Mouse (Mus musculus) adrenal gland (tissue): ENCODE measurements around the gene Fcna.

Source experiments
- intact Hi-C: fragments of 180-260 bp; cut with DNase I; formaldehyde crosslinking; loops from one replicate; pipeline ENCODE4 v1.15.1; 2025
- long read RNA-seq, 2 experiments: library from polyadenylated mRNA; unstranded; transcript quantifications; one replicate each; pipeline ENCODE4 v2.0.0; 2020; ENCODE audit warnings: borderline replicate concordance in 1 of 2; ENCODE audit not compliant: insufficient replicate concordance in 1 of 2

Fcna gene
- long read RNA-seq, experiment 1, partial matches to known transcripts, result 0 of 2 reads
- long read RNA-seq, experiment 1, other reads (novel, unspliced or antisense), result 0 of 2 reads
- long read RNA-seq, experiment 2, partial matches to known transcripts, result 0 of 5 reads
- long read RNA-seq, experiment 2, other reads (novel, unspliced or antisense), result 2 of 5 reads

DNA sequence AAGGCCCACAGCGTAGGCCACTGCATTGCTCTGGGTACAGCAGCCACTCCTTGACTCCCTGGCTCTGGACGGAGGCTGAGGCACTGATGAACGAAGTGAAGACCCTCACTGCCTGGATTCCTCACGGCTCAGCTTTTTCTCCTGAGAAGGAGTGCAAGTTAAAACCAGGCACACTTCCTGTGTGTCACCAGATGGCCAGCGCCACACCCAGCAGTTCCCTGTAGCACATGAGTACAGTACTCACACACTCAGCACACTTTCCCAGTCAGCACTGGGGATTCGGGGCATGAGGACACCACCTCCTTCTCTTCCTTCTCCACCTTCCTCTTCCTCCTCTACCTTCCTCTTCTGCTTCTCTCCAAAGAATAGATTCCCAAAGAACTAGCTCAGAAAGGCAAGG lies at the start of gene Fcna:
Gene Fcna, minus strand, starts transcription at position 220 of the 400 bp plus-strand sequence.
- intact Hi-C loops, result no loop called here

DNA sequence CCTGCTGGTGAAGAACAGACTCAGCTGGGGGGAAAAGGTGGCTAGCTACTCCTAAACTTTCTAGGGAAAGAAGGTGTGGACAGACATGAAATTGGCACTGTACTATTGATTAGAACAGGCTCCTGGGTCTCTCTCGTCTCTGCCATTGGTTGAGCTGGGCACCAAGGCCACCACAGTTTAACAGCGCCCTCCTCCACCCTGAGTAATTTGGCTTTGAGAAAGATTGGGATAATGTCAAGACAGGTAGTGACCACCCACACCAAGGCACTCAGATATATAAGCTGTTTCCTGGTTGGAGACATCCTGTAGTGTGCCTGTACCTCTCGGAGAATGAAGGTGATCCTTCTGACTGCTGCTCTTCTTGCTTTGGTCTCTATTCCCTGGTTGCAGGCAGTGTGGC lies 48.7 kb upstream of the Fcna start, which contains the start of gene Lcn6:
Gene Lcn6, plus strand, starts transcription at position 301 of the 400 bp plus-strand sequence.
- intact Hi-C loops, result no loop called here

DNA sequence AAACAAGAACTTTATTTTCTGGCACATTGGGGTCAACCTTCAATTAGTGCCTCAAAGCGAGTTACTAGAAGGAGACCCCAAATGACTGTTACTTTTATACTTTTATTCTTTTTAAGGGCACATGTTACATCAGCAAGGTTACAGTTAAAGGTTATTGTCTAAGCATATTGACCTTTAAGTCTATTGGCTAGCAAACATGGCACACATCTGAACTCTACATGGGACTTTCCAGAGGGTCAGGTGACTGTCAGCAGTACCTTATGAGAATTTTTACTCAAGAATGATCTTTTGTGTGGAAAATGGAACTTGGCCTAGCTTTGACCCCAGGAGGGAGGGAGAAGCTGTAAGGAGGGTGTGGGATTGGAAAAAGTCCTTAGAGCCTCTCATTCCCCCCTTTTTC lies 38.7 kb upstream of the Fcna start:
- intact Hi-C loops, result no loop called here

DNA sequence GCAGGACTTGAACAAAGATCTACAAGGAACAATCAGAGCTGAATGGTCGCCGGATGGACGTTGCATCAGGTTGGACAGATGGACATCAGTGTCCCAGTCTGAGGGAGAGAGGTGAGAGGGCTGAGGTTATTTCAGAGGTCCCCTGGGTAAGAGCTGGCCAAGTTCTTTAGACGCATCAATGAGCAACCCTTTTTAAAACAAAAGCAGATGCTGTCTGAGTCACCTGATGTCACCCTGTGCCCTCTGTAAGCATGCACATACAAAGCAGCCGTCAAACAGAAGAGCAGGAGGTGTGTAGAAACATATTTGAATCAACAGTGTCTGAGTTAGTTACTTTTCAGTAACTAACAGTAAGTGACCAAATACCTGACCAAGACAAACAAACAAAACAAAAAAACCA lies 36.3 kb upstream of the Fcna start:
- intact Hi-C loops, result no loop called here

DNA sequence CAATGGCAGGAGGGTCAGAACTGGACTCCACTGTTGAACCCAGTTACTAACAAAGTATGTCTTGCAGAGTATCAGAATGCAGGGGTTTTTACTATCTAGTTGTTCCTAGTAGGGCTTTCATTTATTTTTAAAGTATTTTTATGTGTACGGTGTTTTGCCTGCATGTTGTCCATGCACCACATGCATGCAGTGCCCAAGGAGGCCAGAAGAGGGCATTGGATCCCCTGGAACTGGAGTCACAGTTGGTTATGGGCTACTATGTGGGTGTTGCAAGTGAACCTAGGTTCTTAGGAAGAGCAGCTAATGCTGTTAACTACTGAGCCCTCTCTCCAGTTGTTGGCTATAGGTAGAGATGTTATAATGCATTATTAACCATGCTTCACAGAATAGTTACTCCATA lies 35.7 kb upstream of the Fcna start:
- intact Hi-C loops, result no loop called here

DNA sequence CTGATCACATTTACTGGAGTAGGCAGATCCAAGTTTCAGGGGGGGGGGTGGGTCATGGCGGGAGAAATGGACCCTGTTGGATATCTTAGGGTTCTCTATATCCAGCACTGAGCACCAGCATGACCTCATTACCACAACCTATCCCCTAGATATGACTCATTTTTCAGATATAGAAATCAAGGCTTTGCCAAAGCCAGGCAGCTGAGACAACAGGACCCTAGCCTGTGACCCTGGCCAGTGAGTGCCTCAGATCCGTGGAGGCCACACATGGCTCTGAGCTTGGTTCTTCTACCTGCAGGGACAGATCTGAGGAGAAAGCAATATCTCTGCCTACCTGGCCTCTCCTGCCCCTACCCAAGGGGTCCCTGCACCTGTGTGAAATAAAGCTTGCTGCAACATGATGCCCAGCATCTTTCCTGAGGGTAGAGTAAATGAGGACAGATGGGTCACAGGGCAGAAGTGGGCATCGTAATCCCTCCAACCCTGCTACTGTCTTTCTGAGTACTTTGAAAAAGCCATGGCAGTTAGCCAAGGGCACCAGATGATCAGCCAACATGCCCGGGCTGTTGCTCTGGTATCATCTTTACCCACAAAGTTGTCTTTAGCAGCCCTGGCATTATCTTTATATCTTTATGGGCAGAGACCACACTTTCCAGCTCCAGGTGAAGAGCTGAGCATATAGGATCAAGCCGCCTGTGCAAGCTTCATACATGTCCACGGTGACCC lies 33.6 kb upstream of the Fcna start:
- intact Hi-C loops, result no loop called here

DNA sequence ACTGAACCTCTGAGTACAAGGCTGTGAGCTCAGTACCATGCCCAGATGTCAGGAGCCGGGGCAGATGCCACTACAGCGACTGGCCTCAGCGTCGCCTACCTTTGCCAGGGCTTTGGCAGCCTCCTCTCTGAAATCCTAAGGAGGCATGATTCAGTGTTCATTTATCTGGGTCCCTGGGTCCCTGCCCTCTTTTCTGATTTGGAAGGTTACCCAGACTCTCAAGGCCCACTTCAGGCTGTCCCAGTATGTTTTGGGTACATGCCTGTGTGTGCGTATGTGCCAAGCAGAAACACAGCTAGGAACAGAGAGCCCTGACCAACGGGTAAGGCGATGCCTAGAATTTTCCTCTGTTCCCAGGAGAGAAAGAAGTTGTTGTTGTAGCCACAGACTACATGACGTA lies 32.4 kb upstream of the Fcna start:
- intact Hi-C loops, result no loop called here

DNA sequence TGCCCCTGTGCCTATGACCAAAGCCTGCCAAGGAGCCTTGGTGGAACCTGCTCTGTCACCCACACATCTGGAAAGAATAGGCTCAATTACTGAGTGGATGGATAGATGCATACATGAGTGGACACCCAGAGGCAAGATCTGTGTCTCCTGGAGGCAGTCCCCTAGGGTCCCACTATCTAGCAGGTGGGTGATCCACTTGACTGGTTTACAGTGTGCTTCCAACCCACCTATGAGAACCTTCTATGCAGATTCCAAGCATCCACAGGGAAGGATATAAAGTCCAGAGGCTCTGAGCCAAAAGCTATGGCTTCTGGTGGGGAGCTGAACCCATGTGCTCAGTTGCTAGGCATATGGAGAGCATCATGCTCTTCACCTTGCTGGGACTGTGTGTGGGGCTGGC lies 29.8 kb upstream of the Fcna start, which contains the start of gene Lcn5:
Gene Lcn5, plus strand, starts transcription at position 301 of the 400 bp plus-strand sequence.
- intact Hi-C loops, result no loop called here

DNA sequence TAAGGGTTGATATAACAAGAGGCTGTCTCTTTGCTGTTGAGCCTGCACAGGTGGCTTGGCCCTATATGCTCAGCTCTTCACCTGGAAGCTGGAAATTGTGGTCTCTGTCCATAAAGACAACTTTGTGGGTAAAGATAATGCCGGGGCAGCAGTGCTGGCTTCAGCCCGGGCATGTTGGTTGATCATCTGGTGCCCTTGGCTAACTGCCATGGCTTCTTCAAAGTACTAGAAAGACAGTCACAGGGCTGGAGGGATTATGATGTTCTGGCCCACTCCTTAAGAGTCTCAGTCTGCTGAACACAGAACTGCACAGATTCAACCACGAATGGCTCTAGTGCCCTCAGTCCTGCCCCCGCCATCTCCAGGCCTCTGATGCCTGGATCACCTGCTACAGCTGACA lies 29.4 kb upstream of the Fcna start:
- intact Hi-C loops, result no loop called here

DNA sequence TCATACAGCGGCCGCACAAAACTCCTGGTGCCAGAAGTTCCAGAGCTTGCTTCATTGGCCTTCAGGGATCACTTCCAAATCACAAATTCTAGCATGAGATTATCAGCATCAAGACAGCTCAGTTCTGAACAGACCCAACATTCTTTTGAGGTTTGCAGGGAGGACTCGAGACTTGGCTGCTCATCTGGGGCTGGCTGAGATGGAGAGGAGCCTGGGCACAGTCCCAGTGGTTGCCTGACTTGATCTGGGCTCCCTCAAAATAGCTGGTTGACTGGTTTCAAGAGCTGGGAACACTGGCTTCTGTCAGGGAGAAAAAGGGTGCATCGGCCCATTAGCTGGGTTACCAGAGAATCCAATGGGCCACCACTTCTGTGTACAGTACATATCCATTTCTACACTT lies 28.9 kb upstream of the Fcna start:
- intact Hi-C loops, result no loop called here

DNA sequence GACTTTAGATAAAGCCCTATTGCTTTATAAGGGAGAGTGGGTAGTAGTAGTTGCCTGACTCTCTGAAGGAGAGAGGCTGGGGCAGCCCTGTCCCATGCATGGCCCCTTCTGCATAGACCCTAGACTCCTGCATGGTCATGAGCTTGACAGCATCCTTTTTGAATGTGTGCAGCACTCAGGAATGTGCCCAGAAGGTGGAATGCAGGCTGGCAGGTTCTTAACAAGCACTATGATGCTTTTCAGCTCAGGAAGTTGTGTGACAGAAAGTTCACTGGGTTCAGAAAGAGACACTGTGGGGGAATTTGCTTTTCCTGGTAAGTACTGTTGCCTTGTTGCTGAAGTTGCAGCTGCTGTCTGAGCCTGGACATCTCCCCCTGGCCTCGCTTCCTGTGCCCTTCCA lies 26.7 kb upstream of the Fcna start:
- intact Hi-C loops, result no loop called here

DNA sequence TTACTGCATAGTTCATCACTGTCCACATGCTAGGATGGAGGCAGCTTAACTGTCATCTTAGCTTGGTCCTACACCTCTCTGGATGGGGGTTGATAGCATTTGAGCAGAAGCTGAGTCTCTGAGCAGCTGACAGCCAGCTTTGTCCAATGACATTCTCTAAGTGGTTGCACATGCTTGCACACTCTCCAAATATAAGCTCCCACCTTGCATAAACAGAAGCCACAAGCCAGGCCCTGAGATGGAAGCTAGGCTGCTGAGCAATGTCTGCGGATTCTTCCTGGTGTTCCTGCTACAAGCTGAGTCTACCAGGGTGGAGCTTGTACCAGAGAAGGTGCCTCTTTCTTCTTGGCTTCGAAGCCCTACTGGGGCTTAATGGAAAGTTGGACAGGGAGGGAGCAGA lies 25.1 kb upstream of the Fcna start, which contains the start of gene Lcn8:
Gene Lcn8, plus strand, starts transcription at position 219 of the 400 bp plus-strand sequence.
- intact Hi-C loops, result no loop called here

DNA sequence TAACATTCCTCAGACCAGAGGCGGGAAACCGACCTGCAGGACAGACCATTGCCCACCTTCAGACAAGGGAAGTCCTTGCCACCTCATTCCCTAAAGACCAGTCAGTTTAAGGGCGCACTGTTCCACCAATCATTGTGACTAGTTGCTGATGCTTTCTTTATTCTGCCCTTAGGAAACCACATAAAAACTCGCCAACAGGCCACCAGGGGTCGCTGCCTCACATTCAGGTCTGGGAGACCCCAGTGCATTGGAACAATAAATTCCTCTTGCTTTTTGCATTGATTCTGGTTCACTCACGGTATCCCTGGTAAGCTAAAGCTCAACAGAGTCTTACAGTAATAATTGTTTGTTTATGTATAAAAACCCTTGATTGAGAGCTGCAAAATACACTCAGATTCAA lies 12.1 kb upstream of the Fcna start:
- intact Hi-C loops, result no loop called here

DNA sequence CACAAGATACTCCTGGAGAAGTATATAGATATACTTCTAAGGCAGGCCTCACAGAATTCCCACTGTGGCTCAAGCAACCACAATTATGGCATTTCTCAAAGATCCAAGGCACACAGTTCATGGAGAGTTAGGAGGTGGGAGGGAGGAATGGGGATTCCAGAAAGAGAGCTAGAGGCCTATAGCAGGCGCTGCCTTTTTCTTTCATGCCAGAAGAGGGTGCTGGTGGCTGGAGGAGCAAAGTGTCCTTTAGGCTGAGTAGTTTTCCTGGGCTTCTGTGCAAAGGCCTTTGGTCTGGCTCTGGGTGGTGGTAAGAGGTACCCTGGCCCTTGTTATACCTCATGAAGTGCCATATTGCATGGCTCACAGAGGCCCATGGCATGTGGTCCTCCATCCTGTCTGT lies 6.2 kb upstream of the Fcna start:
- intact Hi-C loops, result no loop called here

DNA sequence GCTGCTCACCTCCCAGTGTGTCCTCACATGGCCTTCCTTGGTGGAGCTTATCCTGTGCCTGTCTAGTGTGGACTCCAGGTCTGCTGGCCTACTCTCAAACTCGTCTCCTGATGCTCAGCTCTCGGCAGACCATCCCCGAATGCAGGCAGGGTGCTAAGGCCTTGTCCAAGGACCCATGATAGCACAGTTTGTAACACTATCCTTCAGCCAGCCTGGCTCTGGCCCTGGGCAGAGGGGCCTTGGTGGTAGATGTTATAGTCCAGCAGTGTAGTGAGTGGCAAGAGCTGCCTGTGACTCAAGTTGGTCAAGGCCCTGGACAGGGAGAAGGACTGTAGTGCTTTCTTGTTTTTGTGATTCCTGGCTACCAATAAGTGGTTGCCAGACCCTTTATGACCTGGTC lies 5.8 kb upstream of the Fcna start:
- intact Hi-C loops, result no loop called here

DNA sequence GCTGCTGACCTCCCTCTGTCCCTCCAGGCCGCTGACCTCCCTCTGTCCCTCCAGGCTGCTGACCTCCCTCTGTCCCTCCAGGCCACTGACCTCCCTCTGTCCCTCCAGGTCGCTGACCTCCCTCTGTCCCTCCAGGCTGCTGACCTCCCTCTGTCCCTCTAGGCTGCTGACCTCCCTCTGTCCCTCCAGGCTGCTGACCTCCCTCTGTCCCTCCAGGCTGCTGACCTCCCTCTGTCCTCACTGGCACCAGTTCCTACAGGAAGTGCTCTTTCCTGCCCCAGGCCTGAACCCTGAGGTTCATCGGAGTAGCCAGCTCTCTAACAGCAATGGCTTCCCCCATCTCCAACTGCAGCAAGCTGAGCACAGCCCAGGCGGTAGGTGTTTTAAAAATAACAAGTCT lies 908 bp upstream of the Fcna start:
- intact Hi-C loops, result no loop called here

DNA sequence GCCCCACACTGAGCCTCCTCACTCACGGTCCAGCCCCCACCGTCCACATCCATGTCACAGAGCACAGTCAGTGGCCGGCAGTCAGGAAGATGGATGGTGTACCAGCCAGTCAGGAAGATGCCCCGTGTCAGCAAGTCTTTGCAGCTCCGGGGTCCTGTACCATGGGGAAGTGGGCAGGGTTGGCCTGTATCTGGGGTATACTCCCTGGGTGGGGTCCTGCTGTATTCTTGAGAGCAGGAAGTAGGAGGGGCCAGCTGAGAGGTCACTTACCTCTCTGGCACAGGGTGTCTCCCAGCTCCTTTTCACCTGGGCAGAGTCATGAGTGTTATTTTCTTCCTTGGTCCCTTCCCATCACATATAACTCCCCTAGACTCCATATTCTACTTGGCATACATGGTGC lies 1.8 kb downstream of the Fcna start:
- intact Hi-C loops, result no loop called here

DNA sequence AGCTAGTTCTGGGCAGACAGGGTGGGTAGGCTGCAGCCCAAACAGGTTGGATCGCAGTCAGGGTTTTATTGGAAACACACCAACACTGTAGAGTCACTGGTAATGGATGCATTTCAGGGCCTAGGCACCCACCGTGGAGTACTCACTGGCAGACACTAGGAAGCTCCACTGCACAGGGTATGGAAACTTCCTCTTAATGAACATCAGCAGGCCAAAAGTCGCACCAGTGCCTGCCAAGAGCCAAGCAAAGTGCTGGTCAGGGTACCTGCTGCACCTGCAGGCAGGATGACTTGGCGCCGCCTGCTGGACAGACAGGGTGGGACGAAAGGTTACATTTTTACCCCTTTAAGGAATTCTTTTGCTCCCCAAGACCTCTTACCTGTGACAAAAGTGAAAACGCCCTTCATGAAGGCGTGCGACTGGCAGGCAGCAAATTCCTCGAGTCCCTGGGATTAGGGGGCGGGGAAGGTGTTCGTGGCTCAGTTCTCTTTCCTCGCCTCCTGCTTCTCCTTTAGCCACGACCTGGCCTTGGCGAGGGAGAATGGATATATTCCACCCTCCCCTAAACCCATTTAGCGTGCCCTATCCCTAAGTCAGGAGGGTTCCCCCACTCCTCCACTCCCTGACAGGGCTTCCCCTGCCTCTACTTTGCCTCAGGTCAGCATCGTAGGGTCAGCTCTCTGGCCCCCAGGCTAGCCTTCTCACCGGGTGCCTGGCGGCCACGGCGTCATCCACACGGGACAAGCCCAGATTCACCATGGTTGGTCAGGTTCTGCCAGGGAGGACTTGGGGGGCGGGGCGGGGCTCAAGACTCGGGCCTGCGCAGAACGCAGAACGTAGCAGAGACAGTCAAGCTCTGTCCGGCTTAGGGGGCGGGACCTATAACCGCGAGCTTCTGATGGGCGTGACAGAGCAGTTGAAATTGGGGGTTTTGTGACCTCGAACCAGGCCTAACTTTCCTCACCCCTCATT lies 6.3 kb downstream of the Fcna start, which contains the start of gene Tmem141:
Gene Tmem141, minus strand, starts transcription at position 777 of the 972 bp plus-strand sequence.
- intact Hi-C loops, result no loop called here

DNA sequence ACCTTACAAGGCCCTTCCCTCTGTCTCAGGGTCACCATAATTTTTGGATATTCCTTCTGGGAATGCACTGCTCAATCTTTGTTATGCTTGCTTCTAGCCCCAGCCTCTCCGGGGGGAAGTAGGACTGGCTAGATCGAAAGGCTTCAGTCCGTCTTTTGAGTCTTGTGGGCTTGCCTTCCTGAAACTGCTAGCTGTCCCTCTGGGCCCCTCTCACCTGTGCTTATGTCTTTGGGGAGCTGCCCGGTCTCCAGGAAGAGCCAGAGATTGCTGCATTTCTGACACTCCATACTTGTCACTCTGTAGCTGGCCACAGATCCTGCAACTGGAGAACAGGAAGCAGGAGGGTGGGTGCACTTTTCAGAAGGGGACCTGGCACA lies 7.0 kb downstream of the Fcna start:
- intact Hi-C loops, result no loop called here

DNA sequence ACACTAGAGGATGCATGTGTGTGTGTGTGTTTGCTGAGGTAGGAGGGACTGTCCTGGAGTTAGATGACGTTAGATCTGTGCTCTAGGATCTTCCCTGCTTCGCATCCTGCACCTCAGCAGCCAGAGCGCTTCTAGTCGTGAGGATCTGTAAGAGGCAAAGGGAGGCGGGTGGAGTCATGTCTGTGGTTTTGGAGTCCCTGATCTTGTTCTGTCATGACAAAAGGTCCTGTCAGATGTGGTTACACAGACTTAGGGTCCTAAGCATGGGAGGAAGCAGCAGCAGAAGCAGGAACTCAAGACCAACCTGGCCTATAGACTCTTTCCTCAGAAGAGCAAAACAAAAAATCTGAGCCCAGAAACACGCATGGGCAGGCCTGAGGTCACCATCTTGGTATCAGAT lies 7.4 kb downstream of the Fcna start:
- intact Hi-C loops, result no loop called here

DNA sequence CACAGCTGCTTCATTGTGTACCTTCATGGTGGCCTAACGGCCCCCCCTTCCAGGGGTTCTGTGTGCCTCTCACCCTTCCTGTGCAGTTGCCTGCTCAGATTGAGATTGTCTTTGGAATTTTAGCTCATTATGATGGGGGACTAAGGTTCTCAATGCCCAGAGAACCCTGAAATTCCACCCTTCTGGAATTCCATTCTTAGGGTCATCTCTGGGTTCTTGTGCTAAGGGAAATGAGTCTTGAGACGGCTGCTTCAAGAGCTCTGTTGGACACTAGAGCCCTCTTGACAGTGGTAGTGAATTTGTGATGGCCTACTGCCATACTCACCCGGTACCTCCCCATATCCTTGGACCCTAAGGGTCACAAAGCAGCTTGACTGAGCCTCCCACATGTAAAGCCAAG lies 10.3 kb downstream of the Fcna start, which contains the start of gene Ccdc183:
Gene Ccdc183, minus strand, starts transcription at position 101 of the 400 bp plus-strand sequence.
- intact Hi-C loops, result no loop called here

DNA sequence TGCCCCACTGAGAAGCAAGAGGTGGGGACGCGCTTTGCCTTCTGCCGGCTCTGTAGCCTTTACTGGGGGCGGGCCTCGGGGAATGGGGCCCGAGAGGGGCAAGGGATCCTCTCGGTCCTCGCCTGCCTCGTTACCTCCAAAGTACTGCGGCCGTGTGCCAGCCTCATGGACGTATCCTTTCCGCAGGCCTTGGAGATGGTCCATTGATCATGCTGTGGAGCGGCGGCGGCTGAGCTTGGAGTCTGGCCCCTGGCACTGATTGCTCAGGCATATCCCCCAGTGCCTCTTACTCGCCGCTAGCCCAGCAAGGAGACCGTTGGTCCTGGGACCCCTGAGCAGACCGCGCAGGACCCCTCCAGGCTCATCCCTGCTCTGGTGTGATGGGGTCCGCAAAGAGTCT lies 11.4 kb downstream of the Fcna start:
- intact Hi-C loops, result no loop called here
